Mouse (Mus musculus): Measurements from ENCODE around the gene Nfu1. TPM values are rescaled to one million over a fixed set of nuclear protein-coding genes. Genes with fewer than 3 reads are reported as not detected.
"Not testable (repeated sequence)": the region's sequence is repeated elsewhere in the genome, so short reads cannot be mapped to it uniquely, and the experiment has no call there.

The Nfu1 gene
- polyA plus RNA-seq, 1 experiment from 2014 or later: 93.6 TPM

DNA sequence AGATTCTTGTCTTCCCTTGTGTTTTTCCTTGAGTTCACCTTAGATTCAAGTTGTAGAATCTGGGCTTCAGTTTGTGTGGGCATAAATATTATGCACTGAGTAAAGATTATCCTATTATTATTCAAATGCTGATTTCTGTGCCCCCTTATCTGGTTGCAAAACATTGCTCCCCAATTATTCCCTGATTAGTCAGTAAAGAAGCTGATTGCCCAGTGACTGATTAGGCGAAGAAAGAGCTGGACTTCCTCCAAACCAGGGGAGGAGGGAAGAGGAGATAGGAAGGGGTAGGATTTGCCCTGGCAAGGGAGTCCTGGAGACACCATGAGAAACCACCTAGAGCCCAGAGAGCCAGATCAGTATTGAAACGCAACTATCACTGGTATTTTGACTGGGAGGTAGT lies 4.9 kb upstream of the Nfu1 start:
- H3K9ac ChIP-seq (ENCODE audit: low read length): no peak overlapping the region
- no peaks in the 10 kb centered on the region for H3K27me3 ChIP-seq (ENCODE audit: control insufficient read depth, insufficient read depth, low read length)
- H3K4me3 ChIP-seq (ENCODE audit: low read depth, low read length): no peak overlapping the region
- no peak overlapping the region for H3K27ac ChIP-seq (replicated peaks; ENCODE audit: low read depth, low read length)
- no peaks in the 10 kb centered on the region for H3K9me3 ChIP-seq (ENCODE audit: control insufficient read depth, low read length)
- H3K4me2 ChIP-seq (ENCODE audit: low read depth, severe bottlenecking): no peak overlapping the region
- DNase-seq (ENCODE audit: low spot score) (no peak), ATAC-seq (ENCODE audit: insufficient number of reproducible peaks, low FRiP score, low TSS enrichment, low read depth) (no peak)
- H3K4me1 ChIP-seq (ENCODE audit: control insufficient read depth, insufficient read depth, low read length): no peaks in the 10 kb centered on the region
- H3K36me3 ChIP-seq (ENCODE audit: control insufficient read depth, insufficient read depth, low read length): no peaks in the 10 kb centered on the region
- WGBS: 84% methylated on average over 2 of the region's 2 CpGs

DNA sequence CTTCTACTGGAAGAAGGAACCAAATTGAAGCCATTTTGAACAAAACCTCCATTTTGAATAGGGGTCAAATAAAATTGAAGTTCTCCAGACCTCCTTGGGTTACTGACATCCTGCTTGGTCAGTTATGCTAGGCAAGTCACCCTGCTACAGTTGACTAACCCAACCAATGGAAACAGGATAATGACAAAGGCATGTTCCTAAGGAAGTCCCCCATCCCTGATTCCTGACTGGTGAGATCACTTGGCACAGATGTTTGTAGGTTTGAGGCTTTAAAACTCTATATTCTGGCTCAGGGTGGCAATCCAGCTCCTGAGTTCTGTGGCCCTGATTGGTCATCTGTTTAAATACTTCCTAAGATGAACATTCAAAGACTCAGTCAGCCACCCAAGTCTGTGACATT lies 3.5 kb upstream of the Nfu1 start:
- peaks cover 1% of the 10 kb centered on the region; the same call in 1 of the 2 replicates for H3K4me1 ChIP-seq (ENCODE audit: control insufficient read depth, insufficient read depth, low read length)
- H3K4me3 ChIP-seq (ENCODE audit: low read depth, low read length): no peak overlapping the region
- no peak for ATAC-seq (ENCODE audit: insufficient number of reproducible peaks, low FRiP score, low TSS enrichment, low read depth)
- H3K27me3 ChIP-seq (ENCODE audit: control insufficient read depth, insufficient read depth, low read length): no peaks in the 10 kb centered on the region
- H3K36me3 ChIP-seq (ENCODE audit: control insufficient read depth, insufficient read depth, low read length): no peaks in the 10 kb centered on the region
- no peak overlapping the region for H3K27ac ChIP-seq (replicated peaks; ENCODE audit: low read depth, low read length)
- no peak overlapping the region for H3K4me2 ChIP-seq (ENCODE audit: low read depth, severe bottlenecking)
- no peak for DNase-seq (ENCODE audit: low spot score)
- H3K9ac ChIP-seq (ENCODE audit: low read length): no peak overlapping the region
- no peaks in the 10 kb centered on the region for H3K9me3 ChIP-seq (ENCODE audit: control insufficient read depth, low read length)

DNA sequence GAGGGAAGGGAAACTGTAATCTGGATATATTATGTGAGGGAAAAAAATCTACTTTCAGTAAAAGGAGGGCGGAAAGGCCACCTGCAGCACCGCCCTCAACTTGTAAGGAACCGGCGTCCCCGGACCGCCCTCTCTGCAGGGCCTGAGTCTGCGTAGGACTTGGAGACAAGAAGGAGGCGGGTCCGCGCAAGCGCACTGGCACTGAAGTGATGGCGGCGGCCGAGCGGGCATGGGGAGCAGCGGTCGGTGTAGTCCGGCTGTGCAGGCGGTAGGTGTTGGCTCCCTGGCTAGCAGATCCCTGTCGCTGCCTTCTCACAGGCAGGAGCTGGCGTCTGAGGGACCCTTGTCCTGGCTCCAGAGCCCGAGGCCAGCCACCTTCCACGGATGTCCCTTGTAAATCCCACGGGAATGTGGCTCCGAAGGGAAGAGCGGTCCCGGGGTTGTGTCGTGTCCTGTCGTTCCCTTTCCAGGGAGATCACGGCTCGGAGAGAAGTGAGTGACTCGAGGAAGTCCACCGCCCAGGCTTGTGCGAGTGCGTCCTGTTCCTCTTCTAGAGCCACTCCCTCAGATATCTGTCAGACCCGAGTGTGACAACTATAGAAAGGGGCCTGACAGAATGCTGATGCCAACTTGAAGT lies 774 bp downstream of the Nfu1 start:
- peak overlapping the region; percentile 85 for H3K4me3 ChIP-seq (ENCODE audit: low read depth, low read length)
- H3K9me3 ChIP-seq (ENCODE audit: control insufficient read depth, low read length): no peaks in the 10 kb centered on the region
- peak overlapping the region; percentile 89 for H3K9ac ChIP-seq (ENCODE audit: low read length)
- peak overlapping the region; percentile 49; the same call in 1 of the 2 replicates for H3K27ac ChIP-seq (replicated peaks; ENCODE audit: low read depth, low read length)
- ATAC-seq (ENCODE audit: insufficient number of reproducible peaks, low FRiP score, low TSS enrichment, low read depth) (peak; percentile 88), DNase-seq (ENCODE audit: low spot score) (peak; percentile 96)
- peaks cover 3% of the 10 kb centered on the region; the same call in 1 of the 2 replicates for H3K4me1 ChIP-seq (ENCODE audit: control insufficient read depth, insufficient read depth, low read length)
- under 1% methylated on average over 36 of the region's 36 CpGs for WGBS
- H3K36me3 ChIP-seq (ENCODE audit: control insufficient read depth, insufficient read depth, low read length): no peaks in the 10 kb centered on the region
- peak overlapping the region; percentile 42 for H3K4me2 ChIP-seq (ENCODE audit: low read depth, severe bottlenecking)
- H3K27me3 ChIP-seq (ENCODE audit: control insufficient read depth, insufficient read depth, low read length): no peaks in the 10 kb centered on the region

DNA sequence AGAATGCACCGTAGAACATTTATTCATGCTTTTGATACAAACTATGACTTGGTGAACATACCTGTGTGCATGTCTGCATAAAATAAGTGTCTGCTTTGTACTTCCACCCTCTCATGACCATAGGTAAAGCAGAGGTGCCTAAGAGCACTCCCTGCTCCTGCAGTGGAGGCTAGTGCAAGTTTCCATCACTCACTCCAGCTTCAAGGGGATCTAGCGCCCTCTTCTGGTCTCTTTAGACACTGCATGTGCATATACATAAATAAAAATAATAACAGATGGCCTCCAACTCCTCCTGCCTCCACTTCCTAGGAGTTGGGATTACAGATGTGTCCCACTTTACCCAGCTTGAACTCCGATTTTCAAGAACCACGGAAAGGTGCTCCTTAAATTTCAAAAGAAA lies 7.9 kb downstream of the Nfu1 start:
- Histone ChIP-seq H3K4me1 (ENCODE audit: control insufficient read depth, insufficient read depth, low read length) (no peaks in the 10 kb centered on the region), H3K9ac (ENCODE audit: low read length) (no peak overlapping the region), H3K4me2 (ENCODE audit: low read depth, severe bottlenecking) (no peak overlapping the region), H3K36me3 (ENCODE audit: control insufficient read depth, insufficient read depth, low read length) (peaks cover 18% of the 10 kb centered on the region), H3K4me3 (ENCODE audit: low read depth, low read length) (no peak overlapping the region), H3K27ac (replicated peaks; ENCODE audit: low read depth, low read length) (no peak overlapping the region), H3K27me3 (ENCODE audit: control insufficient read depth, insufficient read depth, low read length) (no peaks in the 10 kb centered on the region), H3K9me3 (ENCODE audit: control insufficient read depth, low read length) (peaks cover 3% of the 10 kb centered on the region; the same call in 1 of the 2 replicates)
- WGBS: 66% methylated on average over 4 of the region's 4 CpGs
- peak; percentile 58 for DNase-seq (ENCODE audit: low spot score)
- ATAC-seq (ENCODE audit: insufficient number of reproducible peaks, low FRiP score, low TSS enrichment, low read depth): no peak

DNA sequence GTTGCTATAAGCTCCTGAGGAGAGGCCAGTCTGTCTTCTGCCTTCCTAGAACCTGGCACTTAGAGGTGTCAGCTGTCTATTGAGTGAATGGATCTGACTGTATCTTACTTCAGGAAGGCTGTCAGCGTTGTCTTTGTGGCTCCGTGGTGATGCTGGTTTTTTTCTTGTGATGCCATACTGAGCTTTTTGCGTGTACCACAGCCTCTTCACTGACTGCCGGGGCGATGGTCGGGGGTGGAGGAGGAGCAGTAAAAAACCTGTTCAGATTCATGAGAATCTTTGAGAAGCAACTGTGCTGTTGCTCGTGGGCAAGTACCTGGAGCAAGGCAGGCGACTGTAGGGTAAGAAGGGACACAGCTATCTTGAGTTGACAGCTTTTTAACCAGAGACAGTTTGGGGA lies 9.8 kb downstream of the Nfu1 start:
- peaks cover 18% of the 10 kb centered on the region for H3K36me3 ChIP-seq (ENCODE audit: control insufficient read depth, insufficient read depth, low read length)
- H3K4me1 ChIP-seq (ENCODE audit: control insufficient read depth, insufficient read depth, low read length): no peaks in the 10 kb centered on the region
- no peak overlapping the region for H3K27ac ChIP-seq (replicated peaks; ENCODE audit: low read depth, low read length)
- no peak overlapping the region for H3K4me2 ChIP-seq (ENCODE audit: low read depth, severe bottlenecking)
- H3K27me3 ChIP-seq (ENCODE audit: control insufficient read depth, insufficient read depth, low read length): no peaks in the 10 kb centered on the region
- H3K9me3 ChIP-seq (ENCODE audit: control insufficient read depth, low read length): peaks cover 3% of the 10 kb centered on the region; the same call in 1 of the 2 replicates
- ATAC-seq (ENCODE audit: insufficient number of reproducible peaks, low FRiP score, low TSS enrichment, low read depth) (no peak), DNase-seq (ENCODE audit: low spot score) (no peak)
- 95% methylated on average over 8 of the region's 8 CpGs for WGBS
- H3K4me3 ChIP-seq (ENCODE audit: low read depth, low read length): no peak overlapping the region
- no peak overlapping the region for H3K9ac ChIP-seq (ENCODE audit: low read length)

DNA sequence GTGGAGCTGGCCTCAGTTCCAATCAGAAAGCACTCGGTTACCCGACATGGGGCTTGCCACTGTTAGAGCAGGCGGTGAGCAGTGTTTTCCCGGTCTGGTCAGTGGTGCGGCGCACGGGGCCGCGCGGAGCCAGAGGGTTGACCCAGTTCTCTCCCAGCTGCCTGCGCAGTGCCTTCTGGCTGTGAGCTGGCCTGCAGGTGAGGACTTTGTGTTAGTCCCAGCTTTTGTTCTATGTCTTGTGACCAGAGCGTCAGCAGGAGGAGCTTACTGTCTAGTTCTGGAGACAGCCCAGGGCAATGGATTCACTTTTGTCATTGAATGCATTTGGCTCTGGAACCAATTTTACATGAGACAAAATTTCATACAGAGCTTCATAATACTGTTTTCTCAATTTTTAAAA lies 12.8 kb downstream of the Nfu1 start:
- peaks cover 3% of the 10 kb centered on the region; the same call in 1 of the 2 replicates for H3K9me3 ChIP-seq (ENCODE audit: control insufficient read depth, low read length)
- H3K4me3 ChIP-seq (ENCODE audit: low read depth, low read length): no peak overlapping the region
- WGBS: 96% methylated on average over 12 of the region's 12 CpGs
- no peak overlapping the region for H3K4me2 ChIP-seq (ENCODE audit: low read depth, severe bottlenecking)
- no peaks in the 10 kb centered on the region for H3K27me3 ChIP-seq (ENCODE audit: control insufficient read depth, insufficient read depth, low read length)
- no peak overlapping the region for H3K27ac ChIP-seq (replicated peaks; ENCODE audit: low read depth, low read length)
- H3K4me1 ChIP-seq (ENCODE audit: control insufficient read depth, insufficient read depth, low read length): no peaks in the 10 kb centered on the region
- ATAC-seq (ENCODE audit: insufficient number of reproducible peaks, low FRiP score, low TSS enrichment, low read depth) (no peak), DNase-seq (ENCODE audit: low spot score) (no peak)
- no peak overlapping the region for H3K9ac ChIP-seq (ENCODE audit: low read length)
- peaks cover 22% of the 10 kb centered on the region for H3K36me3 ChIP-seq (ENCODE audit: control insufficient read depth, insufficient read depth, low read length)

DNA sequence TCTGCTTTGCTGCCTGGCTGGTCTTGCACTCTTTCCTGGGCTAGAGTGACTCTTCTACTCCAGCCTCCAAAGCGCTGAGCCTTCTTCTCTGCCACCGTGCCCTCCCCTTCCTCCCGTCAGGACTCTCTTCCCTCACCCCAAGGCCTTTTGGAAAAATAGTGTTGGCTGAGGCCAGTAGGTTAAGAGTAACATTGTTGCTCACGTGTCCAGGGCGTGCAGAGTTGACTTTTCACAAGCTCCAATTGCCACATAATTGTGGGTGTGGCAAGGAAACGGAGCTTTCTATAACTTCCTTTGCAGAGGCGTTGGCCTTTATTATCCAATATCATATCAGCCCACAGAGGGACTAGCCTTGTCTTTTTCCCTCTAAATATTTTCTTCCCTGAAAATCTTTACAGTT lies 17.9 kb downstream of the Nfu1 start:
- WGBS: 89% methylated on average over 7 of the region's 7 CpGs
- DNase-seq (ENCODE audit: low spot score): no peak
- H3K36me3 ChIP-seq (ENCODE audit: control insufficient read depth, insufficient read depth, low read length): peaks cover 8% of the 10 kb centered on the region; the same call in 1 of the 2 replicates

DNA sequence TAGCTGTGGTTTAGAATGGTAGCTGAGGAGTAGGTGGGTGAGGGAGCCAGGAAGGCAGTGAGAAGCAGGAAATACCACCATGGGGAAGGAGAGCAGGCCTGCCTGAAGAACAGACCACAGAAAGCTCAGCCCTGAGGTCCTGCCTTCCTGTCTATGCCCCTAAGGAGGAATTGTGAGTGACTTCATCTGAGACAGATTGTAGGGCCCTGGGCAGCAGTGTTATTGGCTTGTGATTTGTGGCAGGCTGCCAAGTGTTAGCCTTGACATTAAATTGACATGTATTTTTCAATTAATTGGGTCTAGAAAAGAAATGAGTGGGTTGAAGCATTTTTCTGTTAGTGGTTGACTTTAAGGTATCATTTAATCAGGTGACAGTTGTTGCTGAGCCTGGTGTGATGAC lies 19.8 kb downstream of the Nfu1 start:
- Histone ChIP-seq H3K36me3 (ENCODE audit: control insufficient read depth, insufficient read depth, low read length) (peaks cover 8% of the 10 kb centered on the region; the same call in 1 of the 2 replicates), H3K4me2 (ENCODE audit: low read depth, severe bottlenecking) (no peak overlapping the region), H3K27ac (replicated peaks; ENCODE audit: low read depth, low read length) (no peak overlapping the region), H3K9me3 (ENCODE audit: control insufficient read depth, low read length) (no peaks in the 10 kb centered on the region), H3K9ac (ENCODE audit: low read length) (no peak overlapping the region), H3K4me1 (ENCODE audit: control insufficient read depth, insufficient read depth, low read length) (no peaks in the 10 kb centered on the region), H3K27me3 (ENCODE audit: control insufficient read depth, insufficient read depth, low read length) (no peaks in the 10 kb centered on the region), H3K4me3 (ENCODE audit: low read depth, low read length) (no peak overlapping the region)
- DNase-seq (ENCODE audit: low spot score): no peak
- no peak for ATAC-seq (ENCODE audit: insufficient number of reproducible peaks, low FRiP score, low TSS enrichment, low read depth)

More for the DNA sequence above, 17.9 kb downstream of the Nfu1 start:
- no peaks in the 10 kb centered on the region for H3K4me1 ChIP-seq (ENCODE audit: control insufficient read depth, insufficient read depth, low read length)
- H3K4me2 ChIP-seq (ENCODE audit: low read depth, severe bottlenecking): no peak overlapping the region
- H3K9me3 ChIP-seq (ENCODE audit: control insufficient read depth, low read length): no peaks in the 10 kb centered on the region
- no peak for ATAC-seq (ENCODE audit: insufficient number of reproducible peaks, low FRiP score, low TSS enrichment, low read depth)
- no peak overlapping the region for H3K4me3 ChIP-seq (ENCODE audit: low read depth, low read length)
- no peak overlapping the region for H3K27ac ChIP-seq (replicated peaks; ENCODE audit: low read depth, low read length)
- H3K27me3 ChIP-seq (ENCODE audit: control insufficient read depth, insufficient read depth, low read length): no peaks in the 10 kb centered on the region
- H3K9ac ChIP-seq (ENCODE audit: low read length): no peak overlapping the region

DNA sequence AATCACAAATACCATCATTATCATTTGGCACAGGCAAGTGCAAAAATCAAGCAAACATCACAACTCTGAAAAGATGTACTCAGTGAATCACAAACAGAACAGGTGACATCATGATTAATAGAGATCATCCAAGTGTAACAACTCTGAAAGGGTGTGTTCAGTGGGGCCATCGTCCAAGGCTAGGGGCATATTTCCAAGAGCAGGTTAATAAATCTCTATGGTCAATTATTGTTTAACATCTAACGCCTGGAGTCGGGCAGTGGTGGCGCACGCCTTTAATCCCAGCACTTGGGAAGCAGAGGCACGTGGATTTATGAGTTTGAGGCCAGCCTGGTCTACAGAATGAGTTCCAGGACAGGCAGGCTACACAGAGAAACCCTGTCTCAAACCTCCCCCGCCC lies 22.3 kb downstream of the Nfu1 start:
- not testable (repeated sequence) for H3K9me3 ChIP-seq (ENCODE audit: control insufficient read depth, low read length); H3K4me3 ChIP-seq (ENCODE audit: low read depth, low read length); DNase-seq (ENCODE audit: low spot score); H3K36me3 ChIP-seq (ENCODE audit: control insufficient read depth, insufficient read depth, low read length); H3K4me2 ChIP-seq (ENCODE audit: low read depth, severe bottlenecking); H3K27ac ChIP-seq (replicated peaks; ENCODE audit: low read depth, low read length); ATAC-seq (ENCODE audit: insufficient number of reproducible peaks, low FRiP score, low TSS enrichment, low read depth); H3K27me3 ChIP-seq (ENCODE audit: control insufficient read depth, insufficient read depth, low read length); H3K9ac ChIP-seq (ENCODE audit: low read length); H3K4me1 ChIP-seq (ENCODE audit: control insufficient read depth, insufficient read depth, low read length)
- WGBS: 63% methylated on average over 7 of the region's 7 CpGs
